ENCODE assay signal across 19 mouse cellular contexts in genomic region chr10:97497646-97498045, GRCm38 (mm10). TPM values are rescaled to one million over a fixed set of nuclear protein-coding genes. Genes with fewer than 3 reads are reported as not detected.
DNase-seq lines count a peak whose midpoint lies in the region.
"Had no signal": no experiment of that assay in that cellular context is flagged by ENCODE, and none has a peak within 500 bp of the region (broad histone marks: within the 10 kb centered on the region; RNA-seq: fewer than 3 reads in every experiment).

No protein-coding gene starts in this region.

- DNase-seq in adrenal gland, postnatal 14 days, result peak; percentile 15
- DNase-seq in adrenal gland, adult 2 months, result no peak
- peak; percentile 27 for DNase-seq in gastrocnemius, postnatal 10 days
- DNase-seq in gastrocnemius, postnatal 4 days (ENCODE audit: low spot score in 2 of 2), result no peak
- DNase-seq in heart, adult 11 months, result peak; percentile 85
- DNase-seq in heart, postnatal 14 days, result no peak
- DNase-seq in gastrocnemius, postnatal 25 days, result peak; percentile 29
- DNase-seq in natural killer cell, adult 2 months (ENCODE audit: low spot score in 2 of 2), result no peak
- DNase-seq: adrenal gland, adult 8-10 months; cerebellum, adult 11 months; cerebellum, adult 18-20 months; cerebellum, adult 8-10 months; cerebellum, adult 9-11 months; cerebellum, postnatal 14 days; cerebellum, postnatal 36 days; embryo, embryonic 11 days had no signal

- intact Hi-C loops in heart, postnatal 14 days (cut with DNase I), result no loop called here

RNA-seq across cellular contexts. Expression of gene Dcn, which starts 18.2 kb away (rescaled TPM):
- 214 and 240 TPM in 2 replicates for total RNA-seq in adrenal gland, postnatal 14 days (2021)
- total RNA-seq in adrenal gland, adult 2 months (2021), result 100 to 1,000 TPM; 209 to 328 TPM
- 29.7 and 31.3 TPM in 2 replicates for polyA plus RNA-seq in adrenal gland, adult 2 months (2012; rRNA removed)
- total RNA-seq in gastrocnemius, postnatal 10 days (2021), result 100 to 1,000 TPM; 546 to 577 TPM
- 100 to 1,000 TPM; 637 to 757 TPM for total RNA-seq in gastrocnemius, postnatal 4 days (2021)
- total RNA-seq in heart, postnatal 14 days (2021), result 100 to 1,000 TPM; 385 to 442 TPM
- 100 to 1,000 TPM; 257 to 303 TPM for total RNA-seq in gastrocnemius, postnatal 25 days (2021)
- total RNA-seq: common myeloid progenitor, adult 5-6 weeks; MEL had no signal
- polyA plus RNA-seq: erythroblast, embryonic 14.5 days had no signal

Comparison
In these comparisons a context has a peak if more than half of its experiments do, and no peak if none do; other contexts are left out.
1. DNase-seq: peak in adrenal gland, postnatal 14 days (single experiment), gastrocnemius, postnatal 10 days (single experiment), heart, adult 11 months (single experiment) and gastrocnemius, postnatal 25 days (single experiment); none in adrenal gland, adult 2 months (single experiment), gastrocnemius, postnatal 4 days (0 of 2), heart, postnatal 14 days (0 of 2) and natural killer cell, adult 2 months (0 of 2).